Mouse (Mus musculus): ENCODE results near the gene Dmrtb1.

DNA sequence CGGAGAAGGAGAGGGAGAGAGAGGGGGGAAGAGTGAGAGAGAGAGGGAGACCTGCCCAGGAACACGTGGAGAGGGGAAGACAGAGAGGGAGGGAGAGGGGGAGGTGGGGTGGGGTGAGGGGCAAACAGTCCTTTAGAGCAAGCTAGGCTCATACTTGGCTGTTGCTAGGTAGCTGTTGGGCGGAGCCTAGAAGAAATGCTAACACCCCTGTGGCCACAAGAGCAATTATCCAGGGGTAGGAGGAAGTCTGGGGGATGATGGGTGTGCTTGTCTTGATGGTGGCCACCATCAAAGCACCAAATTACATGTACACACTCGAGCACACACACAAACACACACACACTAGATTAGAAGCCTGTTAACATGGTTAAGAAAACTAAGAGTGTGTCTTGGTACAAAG, 48.6 kb upstream of the Dmrtb1 start:
- no peak for TF ChIP-seq CTCF (IDR thresholded peaks at IDR 0.05; ENCODE audit: low read depth, low read length)
- no peak for TF ChIP-seq POLR2A (IDR thresholded peaks at IDR 0.05; ENCODE audit: extremely low read depth, insufficient read depth, low read length)

Measured in liver, adult 2 months (tissue).